Mouse (Mus musculus): ENCODE results near the gene Ddn. TPM values are rescaled to one million over a fixed set of nuclear protein-coding genes. Genes with fewer than 3 reads are reported as not detected.
"Not testable (repeated sequence)": the region's sequence is repeated elsewhere in the genome, so short reads cannot be mapped to it uniquely, and the experiment has no call there.

Gene Ddn
- total RNA-seq, 1 experiment from 2014 or later = 0.15 TPM

- ATAC-seq (replicated peaks in 1 of 2; ENCODE audit: insufficient read depth in 1 of 2, low FRiP score in 2 of 2, low TSS enrichment in 1 of 2, low read depth in 1 of 2, poor library complexity in 2 of 2, severe bottlenecking in 2 of 2) = no peak
Measured at GRCm38 (mm10) chr15:98834059-98834458, 24.8 kb upstream of the Ddn start.

- ATAC-seq (replicated peaks in 1 of 2; ENCODE audit: insufficient read depth in 1 of 2, low FRiP score in 2 of 2, low TSS enrichment in 1 of 2, low read depth in 1 of 2, poor library complexity in 2 of 2, severe bottlenecking in 2 of 2) = no peak
Measured at GRCm38 (mm10) chr15:98833281-98833680, 24.0 kb upstream of the Ddn start.

GRCm38 (mm10) chr15:98832161-98833058 is 23.1 kb upstream of the Ddn start:
- ATAC-seq (replicated peaks in 1 of 2; ENCODE audit: insufficient read depth in 1 of 2, low FRiP score in 2 of 2, low TSS enrichment in 1 of 2, low read depth in 1 of 2, poor library complexity in 2 of 2, severe bottlenecking in 2 of 2) = peak; percentile 9 to 30; a peak in 3 of 4 replicates

GRCm38 (mm10) chr15:98831684-98832035 is 22.4 kb upstream of the Ddn start:
- ATAC-seq (replicated peaks in 1 of 2; ENCODE audit: insufficient read depth in 1 of 2, low FRiP score in 2 of 2, low TSS enrichment in 1 of 2, low read depth in 1 of 2, poor library complexity in 2 of 2, severe bottlenecking in 2 of 2) = peak; percentile 46 to 70; a peak in 3 of 4 replicates

- ATAC-seq (replicated peaks in 1 of 2; ENCODE audit: insufficient read depth in 1 of 2, low FRiP score in 2 of 2, low TSS enrichment in 1 of 2, low read depth in 1 of 2, poor library complexity in 2 of 2, severe bottlenecking in 2 of 2) = peak; percentile 87 to 93
Measured at GRCm38 (mm10) chr15:98830736-98831683, 21.7 kb upstream of the Ddn start, which contains the start of gene Prkag1. Gene Prkag1 (minus strand): TSS chr15:98831521.

- ATAC-seq (replicated peaks in 1 of 2; ENCODE audit: insufficient read depth in 1 of 2, low FRiP score in 2 of 2, low TSS enrichment in 1 of 2, low read depth in 1 of 2, poor library complexity in 2 of 2, severe bottlenecking in 2 of 2) = no peak
Measured at GRCm38 (mm10) chr15:98827611-98828011, 18.3 kb upstream of the Ddn start.

- ATAC-seq (replicated peaks in 1 of 2; ENCODE audit: insufficient read depth in 1 of 2, low FRiP score in 2 of 2, low TSS enrichment in 1 of 2, low read depth in 1 of 2, poor library complexity in 2 of 2, severe bottlenecking in 2 of 2) = no peak
Measured at GRCm38 (mm10) chr15:98823434-98823833, 14.1 kb upstream of the Ddn start.

GRCm38 (mm10) chr15:98822147-98822546 is 12.9 kb upstream of the Ddn start:
- ATAC-seq (replicated peaks in 1 of 2; ENCODE audit: insufficient read depth in 1 of 2, low FRiP score in 2 of 2, low TSS enrichment in 1 of 2, low read depth in 1 of 2, poor library complexity in 2 of 2, severe bottlenecking in 2 of 2) = no peak

- ATAC-seq (replicated peaks in 1 of 2; ENCODE audit: insufficient read depth in 1 of 2, low FRiP score in 2 of 2, low TSS enrichment in 1 of 2, low read depth in 1 of 2, poor library complexity in 2 of 2, severe bottlenecking in 2 of 2) = no peak
Measured at GRCm38 (mm10) chr15:98821403-98821802, 12.1 kb upstream of the Ddn start.

GRCm38 (mm10) chr15:98820937-98821336 is 11.6 kb upstream of the Ddn start:
- ATAC-seq (replicated peaks in 1 of 2; ENCODE audit: insufficient read depth in 1 of 2, low FRiP score in 2 of 2, low TSS enrichment in 1 of 2, low read depth in 1 of 2, poor library complexity in 2 of 2, severe bottlenecking in 2 of 2) = no peak

- no peak for ATAC-seq (replicated peaks in 1 of 2; ENCODE audit: insufficient read depth in 1 of 2, low FRiP score in 2 of 2, low TSS enrichment in 1 of 2, low read depth in 1 of 2, poor library complexity in 2 of 2, severe bottlenecking in 2 of 2)
Measured at GRCm38 (mm10) chr15:98818171-98818570, 8.9 kb upstream of the Ddn start.

- ATAC-seq (replicated peaks in 1 of 2; ENCODE audit: insufficient read depth in 1 of 2, low FRiP score in 2 of 2, low TSS enrichment in 1 of 2, low read depth in 1 of 2, poor library complexity in 2 of 2, severe bottlenecking in 2 of 2) = no peak
Measured at GRCm38 (mm10) chr15:98812741-98813424, 3.6 kb upstream of the Ddn start.

GRCm38 (mm10) chr15:98810212-98810611 is 922 bp upstream of the Ddn start:
- ATAC-seq (replicated peaks in 1 of 2; ENCODE audit: insufficient read depth in 1 of 2, low FRiP score in 2 of 2, low TSS enrichment in 1 of 2, low read depth in 1 of 2, poor library complexity in 2 of 2, severe bottlenecking in 2 of 2) = not testable (repeated sequence)

GRCm38 (mm10) chr15:98808651-98809134 is 597 bp downstream of the Ddn start:
- no peak for ATAC-seq (replicated peaks in 1 of 2; ENCODE audit: insufficient read depth in 1 of 2, low FRiP score in 2 of 2, low TSS enrichment in 1 of 2, low read depth in 1 of 2, poor library complexity in 2 of 2, severe bottlenecking in 2 of 2)

GRCm38 (mm10) chr15:98807895-98808650 is 1.2 kb downstream of the Ddn start:
- peak in 1 of 2 experiments; percentile 29; a peak in 2 of 4 replicates for ATAC-seq (replicated peaks in 1 of 2; ENCODE audit: insufficient read depth in 1 of 2, low FRiP score in 2 of 2, low TSS enrichment in 1 of 2, low read depth in 1 of 2, poor library complexity in 2 of 2, severe bottlenecking in 2 of 2)

- no peak for ATAC-seq (replicated peaks in 1 of 2; ENCODE audit: insufficient read depth in 1 of 2, low FRiP score in 2 of 2, low TSS enrichment in 1 of 2, low read depth in 1 of 2, poor library complexity in 2 of 2, severe bottlenecking in 2 of 2)
Measured at GRCm38 (mm10) chr15:98806809-98807770, 2.2 kb downstream of the Ddn start.
